Mouse (Mus musculus): ENCODE measurements around the gene C4b. TPM values are rescaled to one million over a fixed set of nuclear protein-coding genes. Genes with fewer than 3 reads are reported as not detected.
"Not testable (repeated sequence)": the region's sequence is repeated elsewhere in the genome, so short reads cannot be mapped to it uniquely, and the experiment has no call there.

Gene C4b
- polyA plus RNA-seq, 1 experiment from 2014 or later: 0.32 TPM

DNA sequence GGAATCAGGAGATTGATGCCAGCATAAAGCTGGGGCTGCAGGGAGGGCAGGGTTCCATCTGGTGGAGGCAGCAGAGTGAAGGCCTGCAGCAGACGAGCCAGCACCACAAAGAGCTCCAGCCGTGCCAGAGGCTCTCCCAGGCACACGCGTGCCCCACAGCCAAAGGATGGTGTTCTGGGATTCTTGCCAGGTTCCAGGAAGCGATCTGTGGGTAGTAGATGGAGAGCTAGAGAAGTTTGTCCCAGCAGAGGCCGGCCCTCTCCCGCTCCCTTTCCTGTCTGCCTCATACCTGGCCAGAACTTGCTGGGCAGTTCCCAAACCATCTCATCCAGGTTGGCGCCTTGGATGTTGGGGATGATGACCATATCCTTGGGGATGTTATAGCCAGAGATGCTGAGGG, 23.8 kb downstream of the C4b start:
- H3K36me3 ChIP-seq (ENCODE audit: inconsistent target); H3K4me3 ChIP-seq (ENCODE audit: inconsistent target); H3K79me2 ChIP-seq (ENCODE audit: inconsistent target); H3K27ac ChIP-seq: not testable (repeated sequence)
- WGBS (ENCODE audit: missing documents): 90% methylated on average over 7 of the region's 8 CpGs

DNA sequence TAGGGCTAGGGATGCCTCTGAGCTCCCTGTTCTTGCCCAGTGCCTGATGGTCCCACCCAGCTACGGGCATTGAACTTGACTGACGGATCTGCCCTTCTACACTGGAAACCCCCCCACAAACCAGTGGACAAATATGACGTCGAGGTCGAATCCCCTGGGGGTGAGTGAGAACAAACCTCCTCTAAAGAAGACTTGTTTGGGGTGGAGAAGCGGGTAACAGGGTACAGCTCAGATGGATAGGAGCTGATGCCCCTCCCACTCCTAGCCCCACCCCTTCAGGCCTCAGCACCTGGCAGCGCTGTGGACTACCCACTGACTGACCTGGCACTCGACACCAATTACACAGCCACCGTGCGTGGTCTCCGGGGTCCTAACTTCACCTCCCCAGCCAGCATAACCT, 26.3 kb downstream of the C4b start:
- Histone ChIP-seq H3K27ac (no peak overlapping the region), H3K4me3 (ENCODE audit: inconsistent target) (no peak overlapping the region), H3K79me2 (ENCODE audit: inconsistent target) (no peaks in the 10 kb centered on the region), H3K36me3 (ENCODE audit: inconsistent target) (no peaks in the 10 kb centered on the region)
- WGBS (ENCODE audit: missing documents): 81% methylated on average over 11 of the region's 11 CpGs

DNA sequence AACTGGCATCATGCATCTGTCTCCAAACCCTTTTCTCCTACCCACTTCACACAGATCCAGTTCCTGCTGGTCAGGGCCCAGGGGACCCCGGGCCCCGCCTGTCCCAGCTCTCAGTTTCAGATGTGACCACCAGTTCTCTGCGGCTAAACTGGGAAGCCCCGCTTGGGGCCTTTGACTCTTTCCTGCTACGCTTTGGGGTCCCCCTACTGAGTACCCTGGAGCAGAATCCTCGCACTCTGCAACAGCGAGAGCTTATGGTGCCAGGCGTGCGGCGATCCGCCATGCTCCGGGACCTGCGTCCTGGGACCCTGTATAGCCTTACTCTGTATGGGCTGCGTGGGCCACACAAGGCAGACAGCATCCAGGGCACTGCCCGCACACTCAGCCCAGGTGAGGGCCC, 27.4 kb downstream of the C4b start:
- 94% methylated on average over 15 of the region's 15 CpGs for WGBS (ENCODE audit: missing documents)
- Histone ChIP-seq H3K27ac (no peak overlapping the region), H3K79me2 (ENCODE audit: inconsistent target) (no peaks in the 10 kb centered on the region), H3K4me3 (ENCODE audit: inconsistent target) (no peak overlapping the region), H3K36me3 (ENCODE audit: inconsistent target) (no peaks in the 10 kb centered on the region)

DNA sequence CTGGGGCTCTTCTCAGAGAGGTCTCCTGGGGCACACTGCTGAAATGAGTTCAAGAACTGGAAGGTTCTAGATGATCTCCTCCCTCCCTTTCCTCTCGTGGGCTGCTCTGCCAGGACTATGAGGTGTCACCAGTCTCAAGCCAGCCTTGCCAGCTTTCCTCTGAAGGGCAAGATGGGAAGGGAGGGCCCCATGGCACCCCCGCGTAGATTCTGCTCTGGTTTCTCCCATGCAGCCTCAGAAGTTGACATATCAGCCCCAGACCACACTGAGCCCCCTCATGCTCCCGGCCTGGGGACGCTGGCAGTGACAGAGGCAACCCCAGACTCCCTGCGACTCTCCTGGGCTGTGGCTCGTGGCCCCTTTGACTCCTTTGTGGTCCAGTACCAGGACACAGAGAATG, 28.2 kb downstream of the C4b start:
- H3K36me3 ChIP-seq (ENCODE audit: inconsistent target); H3K27ac ChIP-seq; H3K79me2 ChIP-seq (ENCODE audit: inconsistent target); H3K4me3 ChIP-seq (ENCODE audit: inconsistent target): not testable (repeated sequence)
- WGBS (ENCODE audit: missing documents): 94% methylated on average over 5 of the region's 7 CpGs

DNA sequence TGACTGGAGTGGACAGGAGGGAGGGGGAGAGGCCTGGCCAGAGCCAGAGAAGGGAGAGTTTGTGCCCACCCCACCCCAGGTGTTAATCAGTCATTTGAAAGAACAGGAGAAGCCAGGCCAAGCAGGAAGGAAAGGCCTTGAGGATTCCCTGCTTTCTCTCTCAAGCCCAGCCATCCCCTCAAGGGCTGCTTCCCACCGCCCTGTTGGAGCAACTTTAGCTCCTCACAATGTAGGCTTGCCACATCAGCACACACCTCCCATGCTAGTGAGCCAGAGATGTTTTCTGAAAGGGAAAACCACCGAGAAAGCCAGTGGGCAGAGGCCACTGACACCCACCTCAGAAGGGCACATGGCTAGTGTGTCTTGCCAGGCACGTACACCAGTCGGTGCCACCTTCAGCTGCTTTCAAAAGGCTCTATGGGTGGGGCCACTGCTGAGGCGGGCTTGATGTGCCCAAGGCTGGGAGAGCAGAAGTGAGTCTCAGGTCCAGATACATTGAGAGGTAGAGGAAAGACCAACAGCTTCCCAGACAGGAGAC, 28.7 kb downstream of the C4b start:
- not testable (repeated sequence) for H3K79me2 ChIP-seq (ENCODE audit: inconsistent target)
- WGBS (ENCODE audit: missing documents): 77% methylated on average over 5 of the region's 5 CpGs

DNA sequence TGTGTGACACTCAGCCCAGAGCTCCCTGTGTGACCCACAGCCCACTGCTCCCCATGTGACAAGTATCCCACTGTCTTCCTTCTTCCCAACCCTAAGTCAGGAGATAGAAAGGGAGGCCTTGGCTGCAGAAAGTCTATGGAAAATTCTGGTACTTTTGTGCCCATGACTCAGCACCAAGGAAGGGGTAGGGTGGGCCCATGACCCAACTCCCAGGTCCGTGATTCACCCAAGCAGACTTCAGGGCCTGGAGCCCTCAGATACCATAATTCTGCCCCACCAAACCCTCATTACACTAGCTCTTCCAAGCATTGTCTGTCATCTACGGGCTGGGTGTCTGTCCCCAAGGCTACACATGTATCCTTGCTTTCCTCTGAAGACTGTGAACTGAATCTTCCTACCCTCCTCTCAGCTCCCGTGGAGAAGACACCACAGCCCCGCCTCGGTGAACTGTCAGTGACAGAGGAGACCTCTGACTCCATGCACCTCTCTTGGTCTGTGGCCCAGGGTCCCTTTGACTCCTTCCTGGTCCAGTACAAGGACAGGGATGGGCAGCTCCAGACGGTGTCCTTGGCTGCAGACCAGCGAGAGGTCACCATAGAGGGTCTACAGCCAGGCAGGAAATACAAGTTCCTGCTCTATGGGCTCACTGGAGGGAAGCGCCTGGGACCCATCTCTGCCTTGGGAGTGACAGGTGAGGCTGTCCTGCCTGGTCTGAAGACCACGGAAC, 29.3 kb downstream of the C4b start:
- not testable (repeated sequence) for H3K36me3 ChIP-seq (ENCODE audit: inconsistent target); H3K79me2 ChIP-seq (ENCODE audit: inconsistent target); H3K27ac ChIP-seq; H3K4me3 ChIP-seq (ENCODE audit: inconsistent target)
- 81% methylated on average over 9 of the region's 9 CpGs for WGBS (ENCODE audit: missing documents)

More for the DNA sequence above, 28.7 kb downstream of the C4b start:
- H3K4me3 ChIP-seq (ENCODE audit: inconsistent target); H3K36me3 ChIP-seq (ENCODE audit: inconsistent target); H3K27ac ChIP-seq: not testable (repeated sequence)

DNA sequence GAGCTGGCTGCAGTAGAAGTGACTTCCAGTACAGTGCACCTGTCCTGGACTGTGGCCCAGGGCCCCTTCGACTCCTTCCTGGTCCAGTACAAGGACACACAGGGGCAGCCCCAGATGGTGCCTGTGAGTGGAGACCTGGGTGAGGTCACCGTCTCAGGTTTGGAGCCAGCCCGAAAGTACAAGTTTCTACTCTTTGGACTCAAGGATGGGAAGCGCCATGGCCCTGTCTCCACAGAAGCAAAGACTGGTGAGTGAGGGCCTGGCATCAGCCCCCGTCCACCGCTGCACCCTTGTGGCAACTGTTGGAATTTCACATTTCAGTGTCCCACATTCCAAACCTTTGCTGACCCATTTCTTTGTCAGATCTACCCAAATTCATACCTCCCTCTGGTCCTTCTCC, 30.7 kb downstream of the C4b start:
- Histone ChIP-seq H3K4me3 (ENCODE audit: inconsistent target) (no peak overlapping the region), H3K27ac (no peak overlapping the region), H3K36me3 (ENCODE audit: inconsistent target) (no peaks in the 10 kb centered on the region), H3K79me2 (ENCODE audit: inconsistent target) (no peaks in the 10 kb centered on the region)
- 45% methylated on average over 6 of the region's 6 CpGs for WGBS (ENCODE audit: missing documents)

DNA sequence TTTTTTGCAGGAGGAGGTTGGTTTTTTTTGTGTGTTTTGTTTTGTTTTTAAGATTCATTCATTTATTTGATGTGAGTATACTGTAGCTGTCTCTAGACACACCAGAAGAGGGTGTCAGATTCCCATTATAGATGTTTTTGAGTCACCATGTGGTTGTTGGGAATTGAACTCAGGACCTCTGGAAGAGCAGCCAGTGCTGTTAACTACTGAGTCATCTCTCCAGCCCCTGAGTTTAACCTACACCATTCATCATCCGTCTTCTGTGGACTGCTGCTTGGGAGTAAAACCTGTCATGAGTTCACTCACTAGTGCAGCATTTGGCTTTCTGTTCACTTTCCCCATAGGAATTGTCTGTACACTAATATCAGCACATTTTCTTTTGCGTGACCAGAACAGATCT, 37.2 kb downstream of the C4b start:
- H3K4me3 ChIP-seq (ENCODE audit: inconsistent target); H3K36me3 ChIP-seq (ENCODE audit: inconsistent target); H3K27ac ChIP-seq; H3K79me2 ChIP-seq (ENCODE audit: inconsistent target): not testable (repeated sequence)
- 88% methylated on average over 2 of the region's 2 CpGs for WGBS (ENCODE audit: missing documents)

DNA sequence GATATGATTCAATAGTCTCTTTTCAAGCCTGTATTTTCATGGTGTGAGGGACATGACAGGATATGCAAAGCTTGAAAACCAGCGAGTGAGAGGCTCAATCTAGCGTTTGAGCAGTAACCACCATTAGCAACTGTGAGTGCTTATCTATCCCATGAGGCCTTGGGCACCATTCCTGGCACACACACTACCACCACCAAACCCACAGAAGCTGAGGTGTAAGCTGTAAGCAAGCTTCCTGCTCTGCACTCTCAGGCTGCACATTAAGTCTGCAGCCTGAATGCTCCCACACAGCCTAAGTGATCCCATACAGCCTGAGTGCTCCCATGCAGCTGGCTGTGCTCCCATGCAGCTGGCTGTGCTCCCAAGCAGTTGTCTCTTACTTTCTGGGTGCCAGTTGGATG, 43.0 kb downstream of the C4b start:
- Histone ChIP-seq H3K4me3 (ENCODE audit: inconsistent target) (no peak overlapping the region), H3K36me3 (ENCODE audit: inconsistent target) (no peaks in the 10 kb centered on the region), H3K27ac (no peak overlapping the region), H3K79me2 (ENCODE audit: inconsistent target) (no peaks in the 10 kb centered on the region)
- WGBS (ENCODE audit: missing documents): 11% methylated on average over 2 of the region's 2 CpGs

DNA sequence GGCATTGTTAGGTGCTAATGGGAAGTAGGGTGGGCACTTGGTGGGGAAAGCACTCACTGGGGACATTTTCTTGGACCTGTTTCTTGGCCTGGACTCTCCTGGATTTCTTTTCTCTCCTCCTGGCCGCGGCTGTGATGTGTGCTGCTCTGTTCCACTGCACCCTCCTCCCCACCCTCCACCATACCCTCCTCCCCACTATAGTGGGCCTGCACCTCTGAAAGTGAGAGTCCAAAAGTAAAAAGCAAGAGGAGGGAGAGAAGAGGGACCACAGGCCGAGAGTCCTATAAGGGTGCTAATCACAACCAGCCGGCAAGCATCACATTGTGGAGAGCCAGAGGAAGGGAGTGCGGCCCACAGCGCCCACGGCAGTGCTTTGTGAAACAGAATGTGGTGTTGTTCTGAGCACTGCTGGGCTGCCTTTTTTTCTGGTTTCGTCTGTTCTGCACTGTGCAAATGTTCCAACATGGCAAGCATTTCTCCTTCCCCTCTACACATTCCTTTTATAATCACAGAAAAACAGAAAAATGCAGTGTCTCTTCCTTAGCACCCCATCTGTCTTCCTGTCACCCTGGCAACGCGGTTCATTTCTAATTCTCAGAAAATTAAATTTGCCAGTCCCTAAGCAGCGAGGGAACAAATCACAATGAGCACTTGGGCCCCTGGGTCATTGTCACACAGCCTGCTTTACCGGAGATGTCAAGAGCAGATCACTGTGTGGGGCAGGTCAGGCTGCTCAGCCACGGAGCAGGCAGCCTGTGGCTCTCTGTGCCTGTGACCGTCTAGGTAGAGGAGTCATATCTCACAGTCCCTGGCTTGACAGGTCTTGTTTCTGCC, 43.9 kb downstream of the C4b start:
- Histone ChIP-seq H3K27ac (no peak overlapping the region), H3K36me3 (ENCODE audit: inconsistent target) (no peaks in the 10 kb centered on the region), H3K79me2 (ENCODE audit: inconsistent target) (no peaks in the 10 kb centered on the region), H3K4me3 (ENCODE audit: inconsistent target) (no peak overlapping the region)
- 72% methylated on average over 14 of the region's 14 CpGs for whole genome bisulfite sequencing (ENCODE audit: missing documents)

DNA sequence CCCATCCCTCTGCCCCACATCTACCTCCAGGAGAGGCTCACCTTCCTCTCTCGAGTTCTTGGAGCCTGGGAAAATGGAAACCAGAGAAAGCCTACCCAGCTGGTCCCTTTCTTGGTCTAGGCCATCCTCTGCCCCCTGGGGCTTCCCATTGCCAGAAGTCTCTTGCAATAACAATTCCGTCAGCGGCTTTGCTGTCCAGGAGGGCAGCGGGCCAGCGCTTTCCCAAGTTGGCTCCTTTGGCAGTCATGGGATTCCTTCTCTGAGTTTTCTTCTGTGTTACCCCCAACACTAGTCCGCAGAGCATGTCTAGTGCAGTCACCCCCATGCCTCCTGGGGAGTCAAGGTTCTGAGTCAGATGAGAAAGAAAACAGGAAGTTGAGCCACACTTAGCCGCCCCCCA, 50.8 kb downstream of the C4b start:
- H3K79me2 ChIP-seq (ENCODE audit: inconsistent target): no peaks in the 10 kb centered on the region
- 82% methylated on average over 7 of the region's 7 CpGs for WGBS (ENCODE audit: missing documents)
- no peak overlapping the region for H3K4me3 ChIP-seq (ENCODE audit: inconsistent target)
- no peaks in the 10 kb centered on the region for H3K36me3 ChIP-seq (ENCODE audit: inconsistent target)
- no peak overlapping the region for H3K27ac ChIP-seq

DNA sequence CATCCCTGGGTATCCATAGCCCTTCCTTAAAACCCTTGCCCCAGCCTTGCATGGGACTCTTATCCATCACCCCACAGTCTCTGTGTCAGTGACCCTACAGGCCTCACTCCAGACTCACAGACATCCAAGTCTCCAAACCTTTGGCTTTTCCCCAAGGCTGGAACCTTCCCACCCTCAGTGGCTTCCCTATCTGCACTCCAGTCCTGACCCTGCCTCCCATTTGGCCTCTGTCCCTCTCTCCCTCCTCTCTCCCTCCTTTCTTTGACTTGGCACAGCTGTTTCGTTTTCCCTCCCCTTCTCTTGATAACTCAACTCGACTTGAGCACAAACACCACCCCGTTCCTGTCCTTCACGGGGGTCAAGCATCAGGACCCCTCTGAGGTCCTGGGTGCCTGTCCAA, 53.2 kb downstream of the C4b start:
- Histone ChIP-seq H3K4me3 (ENCODE audit: inconsistent target) (no peak overlapping the region), H3K79me2 (ENCODE audit: inconsistent target) (no peaks in the 10 kb centered on the region), H3K36me3 (ENCODE audit: inconsistent target) (no peaks in the 10 kb centered on the region), H3K27ac (no peak overlapping the region)
- 75% methylated on average over 4 of the region's 4 CpGs for WGBS (ENCODE audit: missing documents)

DNA sequence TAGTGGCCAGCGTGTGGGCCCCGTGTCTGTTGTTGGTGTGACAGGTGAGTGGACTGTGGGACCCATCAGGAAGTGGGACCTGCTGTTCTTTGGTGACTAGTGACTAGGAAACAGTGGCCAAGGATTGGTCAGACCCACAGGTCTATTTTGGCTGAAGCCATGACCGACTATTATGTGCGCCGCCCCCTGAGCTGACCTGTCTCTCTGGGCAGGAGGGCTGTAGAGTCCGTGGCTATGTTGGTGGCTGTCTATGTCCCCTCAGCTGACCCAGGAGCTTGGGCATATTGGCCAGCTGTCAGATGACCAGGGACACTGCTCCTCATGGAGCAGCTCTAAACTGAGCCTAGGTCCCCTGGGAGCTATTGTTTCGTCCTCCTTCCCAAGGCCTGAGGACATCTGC, 54.8 kb downstream of the C4b start:
- 96% methylated on average over 6 of the region's 7 CpGs for WGBS (ENCODE audit: missing documents)
- H3K4me3 ChIP-seq (ENCODE audit: inconsistent target): no peak overlapping the region

DNA sequence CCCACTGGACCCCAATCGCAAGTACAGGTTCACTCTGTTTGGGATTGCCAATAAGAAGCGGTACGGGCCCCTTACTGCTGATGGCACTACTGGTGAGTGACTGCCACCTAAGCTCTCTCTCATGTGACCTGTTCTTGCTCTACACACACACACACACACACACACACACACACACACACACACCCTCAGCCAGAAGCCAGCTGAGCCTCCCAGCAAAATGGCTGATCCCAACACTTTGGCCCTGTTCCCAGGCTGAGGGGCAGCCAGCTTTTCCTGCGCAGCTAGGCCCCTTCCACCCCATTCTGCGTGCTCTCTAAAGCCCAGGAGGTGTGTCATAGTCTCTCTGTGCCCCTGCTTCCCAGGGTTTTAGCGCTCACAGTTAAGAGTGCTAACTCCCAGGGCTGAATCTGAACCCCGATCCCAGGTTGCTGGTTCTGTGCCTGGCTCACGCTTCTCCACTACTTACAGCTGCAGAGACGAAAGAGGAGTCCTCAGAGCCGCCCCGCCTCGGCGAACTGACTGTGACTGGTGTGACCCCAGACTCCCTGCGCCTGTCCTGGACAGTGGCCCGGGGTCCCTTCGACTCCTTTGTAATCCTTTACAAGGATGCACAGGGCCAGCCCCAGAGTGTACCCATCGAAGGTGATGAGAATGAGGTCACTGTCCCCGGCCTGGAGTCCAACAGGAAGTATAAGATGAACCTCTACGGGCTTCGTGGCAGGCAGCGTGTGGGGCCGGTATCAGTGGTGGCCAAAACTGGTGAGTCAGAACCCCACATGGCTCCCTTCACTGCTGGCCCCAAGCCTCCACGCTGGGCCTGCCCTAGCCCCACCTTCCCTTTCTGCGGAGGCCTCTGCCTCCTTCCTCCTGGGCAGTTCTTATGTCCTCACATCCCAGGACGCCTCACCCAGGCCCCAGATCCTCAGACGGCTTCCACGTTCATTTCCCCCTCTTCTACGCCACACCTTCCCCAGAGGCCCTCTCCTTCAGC, 58.3 kb downstream of the C4b start:
- Histone ChIP-seq H3K79me2 (ENCODE audit: inconsistent target) (no peaks in the 10 kb centered on the region), H3K4me3 (ENCODE audit: inconsistent target) (no peak overlapping the region), H3K36me3 (ENCODE audit: inconsistent target) (no peaks in the 10 kb centered on the region), H3K27ac (no peak overlapping the region)
- WGBS (ENCODE audit: missing documents): 65% methylated on average over 27 of the region's 28 CpGs

More for the DNA sequence above, 54.8 kb downstream of the C4b start:
- Histone ChIP-seq H3K79me2 (ENCODE audit: inconsistent target) (no peaks in the 10 kb centered on the region), H3K36me3 (ENCODE audit: inconsistent target) (no peaks in the 10 kb centered on the region), H3K27ac (no peak overlapping the region)

Data from macrophage (primary cell).